Mouse (Mus musculus): Measurements from ENCODE around the gene Psmd1.
"Not testable (repeated sequence)": the region's sequence is repeated elsewhere in the genome, so short reads cannot be mapped to it uniquely, and the experiment has no call there.

The Psmd1 gene

GRCm38 (mm10) chr1:86064271-86064991 is at the start of gene Psmd1:
Gene Psmd1, plus strand, starts transcription at chr1:86064387.
- peak; percentile 85 for DNase-seq (ENCODE audit: low read depth, low spot score)

GRCm38 (mm10) chr1:86015758-86016157 is 48.4 kb upstream of the Psmd1 start:
- DNase-seq (ENCODE audit: low read depth, low spot score) = not testable (repeated sequence)

- no peak for DNase-seq (ENCODE audit: low read depth, low spot score)
Measured at GRCm38 (mm10) chr1:86016516-86016915, 47.7 kb upstream of the Psmd1 start, which contains the start of gene Spata3. Gene Spata3, plus strand, starts transcription at chr1:86016816.

GRCm38 (mm10) chr1:86018235-86019055 is 45.7 kb upstream of the Psmd1 start:
- peak; percentile 39 for DNase-seq (ENCODE audit: low read depth, low spot score)

GRCm38 (mm10) chr1:86021365-86021989 is 42.7 kb upstream of the Psmd1 start:
- DNase-seq (ENCODE audit: low read depth, low spot score) = no peak

DNA sequence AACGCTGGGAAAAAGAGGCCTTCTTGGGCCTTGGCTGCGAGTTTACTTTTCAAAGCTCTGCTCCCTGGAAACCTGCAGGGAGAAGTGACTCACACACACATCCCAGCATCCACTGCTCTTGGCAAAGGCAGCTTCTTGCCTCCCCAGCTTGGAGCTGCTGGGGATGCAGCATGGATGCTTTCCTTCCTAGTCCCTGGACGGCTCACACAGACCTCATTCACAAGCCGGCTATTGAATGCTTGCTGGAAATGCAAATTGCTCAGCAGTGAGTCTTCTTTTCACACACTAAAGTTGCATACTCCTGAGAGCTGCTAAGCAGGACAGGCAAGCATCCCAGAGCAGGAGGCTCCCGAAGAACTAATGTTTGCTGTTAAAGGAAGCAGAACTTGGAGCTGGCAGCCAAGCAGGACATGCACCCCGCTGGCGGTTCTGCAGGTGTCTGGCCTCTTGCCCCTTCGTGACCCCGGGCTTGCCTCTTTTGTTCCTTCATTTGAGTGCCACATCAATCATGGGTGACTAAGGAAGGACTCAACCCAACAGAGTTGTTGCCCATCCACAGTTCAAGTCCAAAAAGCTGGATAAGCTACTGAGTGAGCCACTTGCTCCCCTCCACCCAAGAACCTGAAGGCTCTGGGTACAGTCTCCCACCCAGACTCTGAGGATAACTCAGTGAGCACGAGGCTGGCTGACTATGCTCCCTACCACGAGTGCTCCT is 31.8 kb upstream of the Psmd1 start:
- DNase-seq (ENCODE audit: low read depth, low spot score) = peak; percentile 59

DNA sequence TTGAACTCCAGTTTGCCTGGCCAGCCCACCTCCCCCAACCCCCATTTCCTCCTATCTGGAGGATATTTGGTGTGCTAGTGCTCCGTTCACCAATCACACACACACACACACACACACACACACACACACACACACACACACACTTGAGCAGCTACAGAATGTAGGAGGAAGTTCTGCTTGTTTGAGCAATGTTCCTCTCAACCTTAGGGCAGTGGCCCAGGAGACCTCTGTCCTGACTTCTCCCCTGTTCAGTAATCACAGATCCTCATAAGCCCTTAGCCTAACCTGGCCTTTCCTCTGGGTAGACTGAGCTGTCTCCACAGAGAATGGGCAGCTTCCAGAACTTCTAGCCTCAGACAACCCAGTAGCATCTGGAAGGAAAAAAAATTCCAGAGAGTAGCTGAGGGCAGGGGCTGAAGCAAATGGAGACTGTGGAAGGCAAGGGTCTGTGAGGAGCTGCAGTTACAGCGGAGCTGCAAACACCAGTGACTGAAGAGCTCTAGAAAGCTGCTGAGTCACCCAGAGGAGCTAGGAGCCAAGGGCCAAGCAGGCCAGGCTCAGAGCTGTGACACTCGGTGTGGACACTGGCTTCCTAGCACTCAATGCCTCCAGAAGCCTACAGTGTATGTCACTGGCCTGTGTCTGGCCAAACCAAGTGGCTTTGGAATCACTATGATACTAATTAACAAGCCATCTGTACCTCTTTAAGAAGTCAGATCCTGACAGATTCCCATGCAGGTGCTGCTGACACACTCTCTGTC is 25.8 kb upstream of the Psmd1 start:
- DNase-seq (ENCODE audit: low read depth, low spot score) = no peak

- no peak for DNase-seq (ENCODE audit: low read depth, low spot score)
Measured at GRCm38 (mm10) chr1:86040131-86040530, 24.1 kb upstream of the Psmd1 start.

GRCm38 (mm10) chr1:86040817-86041216 is 23.4 kb upstream of the Psmd1 start:
- DNase-seq (ENCODE audit: low read depth, low spot score) = no peak

DNA sequence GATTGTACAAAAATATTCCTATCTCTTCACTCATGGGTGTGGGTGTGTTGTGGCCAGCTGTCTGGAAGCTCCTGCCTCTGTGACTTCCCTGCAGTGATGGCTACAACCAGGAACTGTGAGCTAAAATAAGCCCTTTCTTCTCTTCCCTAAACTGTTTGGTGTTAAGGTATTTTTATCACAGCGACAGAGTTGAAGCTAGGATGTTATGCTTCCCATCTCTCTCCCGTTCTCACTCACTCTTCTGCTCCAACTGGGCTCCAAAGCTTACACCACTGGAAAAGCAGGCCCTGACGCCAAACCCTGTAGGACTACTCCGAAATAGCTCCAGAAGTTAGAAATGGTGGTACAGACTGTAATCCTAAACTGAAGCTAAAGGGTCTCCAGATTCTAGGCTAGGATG is 19.1 kb upstream of the Psmd1 start:
- no peak for DNase-seq (ENCODE audit: low read depth, low spot score)

GRCm38 (mm10) chr1:86045848-86046805 is 18.1 kb upstream of the Psmd1 start, which contains the start of gene 2810459M11Rik:
Gene 2810459M11Rik, plus strand, starts transcription at chr1:86045863.
- DNase-seq (ENCODE audit: low read depth, low spot score) = no peak

DNA sequence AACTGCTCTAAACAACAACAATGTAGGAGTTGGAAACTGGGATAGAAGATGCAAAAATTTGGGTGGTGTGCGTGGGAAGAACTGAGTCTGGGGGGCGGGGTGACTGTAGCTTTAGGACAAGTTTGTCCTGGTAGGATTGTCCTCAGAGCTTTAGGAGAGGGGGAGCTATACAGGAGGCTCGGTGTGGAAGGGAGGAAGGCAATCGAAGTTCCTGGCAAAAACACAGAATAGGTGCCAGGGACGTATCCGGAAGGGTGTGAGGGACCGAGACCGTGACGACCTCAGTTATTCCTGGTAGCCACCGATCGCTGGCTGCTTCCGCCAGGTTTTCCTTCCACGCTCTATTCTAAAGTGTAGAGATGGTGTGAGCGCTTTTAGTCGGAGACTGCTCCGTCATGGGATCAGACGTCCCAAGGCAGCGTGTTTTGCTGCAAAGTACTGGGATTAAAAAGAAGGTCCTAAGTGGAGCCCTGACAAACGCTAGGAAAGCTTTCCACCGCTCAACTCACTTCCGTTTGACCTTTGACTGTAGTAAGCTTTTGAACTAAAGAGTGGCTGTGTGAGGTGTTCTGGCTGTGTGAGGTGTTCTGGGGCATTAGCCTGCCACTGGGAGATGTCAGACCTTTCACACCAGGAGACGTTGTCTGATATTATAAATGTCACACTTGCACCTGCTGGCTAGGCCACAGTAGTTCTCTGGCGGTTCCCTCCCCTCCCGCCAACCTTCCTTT is 17.2 kb upstream of the Psmd1 start:
- no peak for DNase-seq (ENCODE audit: low read depth, low spot score)

DNA sequence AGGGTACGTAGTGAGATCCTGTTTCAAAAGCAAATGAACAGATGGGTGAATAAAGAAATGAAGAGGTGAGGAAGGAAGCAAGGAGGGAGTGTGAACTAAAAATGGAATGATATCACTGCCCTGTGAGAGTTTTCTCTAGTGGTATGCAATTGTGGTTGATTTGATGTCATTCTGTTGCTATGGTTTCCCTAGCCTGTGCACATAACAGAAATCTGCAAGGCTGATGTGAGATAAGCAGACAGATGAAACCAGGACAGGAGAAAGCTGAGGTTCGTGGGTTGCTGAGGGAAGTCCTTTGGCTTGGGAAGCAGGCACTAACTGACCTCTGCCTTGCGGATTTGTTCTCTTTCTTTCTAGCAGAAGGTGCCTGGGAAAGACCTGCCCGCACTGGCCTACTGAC is 16.0 kb upstream of the Psmd1 start:
- DNase-seq (ENCODE audit: low read depth, low spot score) = no peak

- no peak for DNase-seq (ENCODE audit: low read depth, low spot score)
Measured at GRCm38 (mm10) chr1:86048744-86049143, 15.4 kb upstream of the Psmd1 start.

DNA sequence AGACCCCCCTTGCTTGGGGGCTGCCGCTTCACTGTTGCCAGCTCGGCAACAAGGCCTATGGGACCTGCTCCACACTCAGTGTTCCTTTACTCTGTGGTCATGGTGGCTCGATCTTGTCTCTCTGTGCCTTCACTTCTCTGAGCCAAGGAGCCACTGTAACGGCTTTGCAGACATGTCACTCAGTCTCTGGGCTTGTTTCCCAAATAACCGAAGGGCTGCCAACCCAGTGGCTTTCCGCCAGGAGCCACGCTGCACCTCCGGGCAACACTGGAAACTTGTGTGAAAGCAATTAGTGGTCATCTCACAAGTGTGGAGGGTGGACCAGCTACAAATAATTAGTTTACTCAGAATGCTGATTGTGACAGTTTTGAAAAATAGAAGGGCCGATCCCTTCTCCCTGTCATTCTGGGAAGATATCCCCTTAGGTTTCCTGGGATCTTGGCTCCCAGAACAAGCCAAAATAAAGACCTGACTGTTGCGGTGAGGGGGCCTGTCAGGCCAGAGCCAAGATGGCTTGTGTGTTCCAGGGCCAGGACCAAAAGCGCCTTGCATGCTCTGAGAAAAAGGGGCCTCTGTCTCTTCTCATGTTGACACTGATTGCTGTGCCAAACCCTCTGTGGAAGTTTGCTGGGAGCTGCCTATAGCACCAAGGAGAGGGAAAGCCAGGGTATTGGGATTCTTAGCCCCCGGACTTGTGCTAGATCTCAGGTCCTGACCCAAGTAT is 10.8 kb upstream of the Psmd1 start:
- no peak for DNase-seq (ENCODE audit: low read depth, low spot score)

GRCm38 (mm10) chr1:86054943-86055342 is 9.2 kb upstream of the Psmd1 start:
- DNase-seq (ENCODE audit: low read depth, low spot score) = no peak

- DNase-seq (ENCODE audit: low read depth, low spot score) = no peak
Measured at GRCm38 (mm10) chr1:86056284-86056683, 7.9 kb upstream of the Psmd1 start.
